Mouse (Mus musculus) embryo, embryonic 10.5 days (tissue): ENCODE results near the gene Spred2.

ENCODE experiments used
- DNase-seq: peaks from one replicate; pipeline ENCODE4 v3.0.0-alpha.2; 2015; ENCODE audit warnings: low spot score

The Spred2 gene

GRCm38 (mm10) chr11:19925976-19926842 lies 2.0 kb downstream of the Spred2 start:
- peak; percentile 81 for DNase-seq

- no peak for DNase-seq
Observed at GRCm38 (mm10) chr11:19926843-19927120, 2.6 kb downstream of the Spred2 start.

GRCm38 (mm10) chr11:19928633-19929032 lies 4.5 kb downstream of the Spred2 start:
- no peak for DNase-seq

GRCm38 (mm10) chr11:19929087-19929865 lies 5.1 kb downstream of the Spred2 start:
- DNase-seq: no peak

GRCm38 (mm10) chr11:19931569-19932230 lies 7.5 kb downstream of the Spred2 start:
- no peak for DNase-seq

GRCm38 (mm10) chr11:19932983-19933511 lies 8.9 kb downstream of the Spred2 start:
- no peak for DNase-seq

GRCm38 (mm10) chr11:19935524-19936354 lies 11.6 kb downstream of the Spred2 start:
- no peak for DNase-seq

- DNase-seq: no peak
Observed at GRCm38 (mm10) chr11:19938456-19939004, 14.4 kb downstream of the Spred2 start.

- DNase-seq: no peak
Observed at GRCm38 (mm10) chr11:19939305-19939730, 15.1 kb downstream of the Spred2 start.

GRCm38 (mm10) chr11:19939831-19940230 lies 15.7 kb downstream of the Spred2 start:
- no peak for DNase-seq

GRCm38 (mm10) chr11:19941156-19941777 lies 17.1 kb downstream of the Spred2 start:
- DNase-seq: no peak

- DNase-seq: no peak
Observed at GRCm38 (mm10) chr11:19941978-19942377, 17.8 kb downstream of the Spred2 start.

- no peak for DNase-seq
Observed at GRCm38 (mm10) chr11:19943753-19944152, 19.6 kb downstream of the Spred2 start.

GRCm38 (mm10) chr11:19944701-19945100 lies 20.5 kb downstream of the Spred2 start:
- DNase-seq: no peak

- no peak for DNase-seq
Observed at GRCm38 (mm10) chr11:19946721-19947120, 22.5 kb downstream of the Spred2 start.

- DNase-seq: no peak
Observed at GRCm38 (mm10) chr11:19947626-19948135, 23.5 kb downstream of the Spred2 start.

- no peak for DNase-seq
Observed at GRCm38 (mm10) chr11:19949725-19950124, 25.6 kb downstream of the Spred2 start.

- DNase-seq: no peak
Observed at GRCm38 (mm10) chr11:19950169-19950568, 26.0 kb downstream of the Spred2 start.

GRCm38 (mm10) chr11:19952963-19953362 lies 28.8 kb downstream of the Spred2 start:
- DNase-seq: no peak

GRCm38 (mm10) chr11:19953919-19954318 lies 29.7 kb downstream of the Spred2 start:
- DNase-seq: no peak

GRCm38 (mm10) chr11:19955069-19955468 lies 30.9 kb downstream of the Spred2 start:
- no peak for DNase-seq
